Mouse (Mus musculus): Measurements from ENCODE around the gene Nop9.

DNA sequence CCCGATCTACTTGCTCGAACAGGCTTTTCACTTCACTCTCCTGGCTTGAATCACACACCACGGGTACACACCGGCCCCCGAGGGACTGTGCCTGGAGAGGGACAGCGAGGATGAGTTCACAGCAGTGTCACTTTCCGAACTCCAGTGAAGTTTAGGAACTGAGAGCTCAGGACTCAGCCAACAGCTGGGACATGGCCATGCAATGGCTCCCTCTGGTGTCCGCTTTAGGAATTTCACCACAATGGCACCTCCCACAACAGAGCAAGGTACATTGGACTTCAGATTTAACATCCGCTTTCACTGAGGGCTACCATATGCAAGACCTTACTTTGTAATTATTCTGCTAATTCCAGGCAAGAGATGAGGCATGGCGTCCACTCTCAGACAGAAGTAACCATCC lies 1.8 kb upstream of the Nop9 start:
- TF ChIP-seq CTCF (IDR thresholded peaks at IDR 0.05; ENCODE audit: low read depth, low read length) (peak; percentile 99), GATA1 (IDR thresholded peaks at IDR 0.05; ENCODE audit: borderline replicate concordance, low read length) (no peak)

Data from G1E (cell line).